Mouse (Mus musculus) lung, postnatal 0 days (tissue): ENCODE results near the gene Fam19a2. TPM values are rescaled to one million over a fixed set of nuclear protein-coding genes. Genes with fewer than 3 reads are reported as not detected.
A peak's percentile ranks its signal among the peaks of the same experiment; 100 is the strongest.

Source experiments
- ATAC-seq: fragments of 200-750 bp; cut with Nextera tagmentation; 2 replicates; pipeline ENCODE4 v1.8.0; 2017; ENCODE audit warnings: moderate library complexity
- DNase-seq: peaks from one replicate; pipeline ENCODE4 v3.0.0-alpha.2; 2016; ENCODE audit warnings: low spot score
- H3K27ac ChIP-seq: fragments of 300-500 bp; sonication (generic); 2 replicates; pipeline ENCODE4 v1.5.1; 2014; ENCODE audit warnings: antibody characterized with exemption, mild to moderate bottlenecking, low read length, mixed read lengths
- H3K27me3 ChIP-seq: fragments of 300-500 bp; sonication (generic); replicated peaks from 2 replicates; pipeline ENCODE4 v1.6.1; 2014; ENCODE audit warnings: low read length, mixed read lengths; ENCODE audit not compliant: insufficient read depth
- H3K36me3 ChIP-seq: fragments of 300-500 bp; sonication (generic); 2 replicates; pipeline ENCODE4 v1.6.1; 2014; ENCODE audit warnings: low read length, mixed read lengths; ENCODE audit not compliant: insufficient read depth
- H3K4me1 ChIP-seq: fragments of 300-500 bp; sonication (generic); 2 replicates; pipeline ENCODE4 v1.6.1; 2014; ENCODE audit warnings: antibody characterized with exemption, low read depth, low read length, mixed read lengths; ENCODE audit not compliant: insufficient read depth
- H3K4me2 ChIP-seq: fragments of 300-500 bp; sonication (generic); replicated peaks from 2 replicates; pipeline ENCODE4 v1.6.1; 2014; ENCODE audit warnings: low read depth, mild to moderate bottlenecking, low read length, moderate library complexity, mixed read lengths
- H3K4me3 ChIP-seq: fragments of 300-500 bp; sonication (generic); 2 replicates; pipeline ENCODE4 v1.5.1; 2014; ENCODE audit warnings: low read depth, low read length
- H3K9ac ChIP-seq: fragments of 300-500 bp; sonication (generic); replicated peaks from 2 replicates; pipeline ENCODE4 v1.6.1; 2014; ENCODE audit warnings: low read depth, mild to moderate bottlenecking
- H3K9me3 ChIP-seq: fragments of 300-500 bp; sonication (generic); 2 replicates; pipeline ENCODE4 v1.6.1; 2016; ENCODE audit warnings: low read length, mixed read lengths
- CTCF ChIP-seq: IDR thresholded peaks from 2 replicates; pipeline ENCODE4 v1.5.1; 2016; ENCODE audit warnings: antibody characterized with exemption, mild to moderate bottlenecking
- EP300 ChIP-seq: IDR thresholded peaks from 2 replicates; pipeline ENCODE4 v1.6.1; 2016; ENCODE audit warnings: antibody characterized with exemption, mild to moderate bottlenecking, control low read depth
- WGBS: fragments of 180-500 bp; shearing (Covaris S2); extraction: QIAGEN DNeasy Blood & Tissue Kit; methylation state at CpG from one replicate; pipeline ENCODE4 v1.1.7; 2014; 5-methylcytosine and 5-hydroxymethylcytosine counted together
- polyA plus RNA-seq: library from polyadenylated mRNA; unstranded; fragments of >200 nt; fragmentation: Nextera tagmentation; extraction: Ambion mirVana; gene quantifications from 2 replicates; pipeline ENCODE4 v1.2.1, GENCODE M21; 2015

Gene Fam19a2
- polyA plus RNA-seq, 1 experiment from 2014 or later = 0.24 TPM

DNA sequence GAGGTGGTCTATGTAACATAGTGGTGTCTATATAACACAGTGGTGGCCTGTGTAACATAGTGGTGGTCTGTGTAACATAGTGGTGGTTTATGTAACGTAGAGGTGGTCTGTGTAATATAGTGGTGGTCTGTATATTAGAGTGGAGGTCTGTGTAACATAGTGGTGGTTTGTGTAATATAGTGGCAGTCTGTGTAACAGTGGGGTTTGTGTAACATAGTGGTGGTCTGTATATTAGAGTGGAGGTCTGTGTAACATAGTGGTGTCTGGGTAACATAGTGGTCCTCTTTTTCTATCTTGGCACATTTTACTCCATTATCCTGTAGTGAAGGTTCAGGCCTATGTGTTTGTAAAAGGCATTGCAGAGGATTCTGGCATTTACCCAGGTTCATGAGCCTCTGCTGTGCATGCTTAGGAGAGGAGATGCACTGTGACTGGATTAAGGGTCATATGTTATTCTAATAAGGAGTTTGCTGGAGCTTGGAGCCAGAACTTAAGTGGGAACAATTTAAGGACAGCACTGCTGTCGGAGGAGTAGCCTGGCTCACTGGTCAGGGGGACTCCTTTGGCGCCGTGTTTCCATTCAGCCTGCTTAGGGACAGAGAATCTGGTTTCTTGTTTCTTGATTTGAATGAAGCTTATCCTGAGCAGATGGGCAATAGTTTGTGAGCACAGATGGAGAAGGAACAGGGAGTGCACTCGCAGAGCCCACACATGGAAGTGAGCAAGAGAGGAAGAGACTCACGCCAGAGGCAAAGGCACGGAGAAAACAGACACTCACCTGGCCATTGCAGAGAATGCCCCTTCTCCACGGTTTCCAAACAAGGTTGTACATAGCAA, 162.9 kb downstream of the Fam19a2 start:
- H3K9ac ChIP-seq = no peak overlapping the region
- H3K9me3 ChIP-seq = no peaks in the 10 kb centered on the region
- no peak overlapping the region for H3K4me2 ChIP-seq
- no peak overlapping the region for H3K4me3 ChIP-seq
- 78% methylated on average over 8 of the region's 8 CpGs for WGBS
- H3K4me1 ChIP-seq = no peaks in the 10 kb centered on the region
- ATAC-seq (no peak), DNase-seq (no peak)
- no peaks in the 10 kb centered on the region for H3K36me3 ChIP-seq
- no peaks in the 10 kb centered on the region for H3K27me3 ChIP-seq
- no peak overlapping the region for H3K27ac ChIP-seq
- TF ChIP-seq EP300 (no peak), CTCF (no peak)

DNA sequence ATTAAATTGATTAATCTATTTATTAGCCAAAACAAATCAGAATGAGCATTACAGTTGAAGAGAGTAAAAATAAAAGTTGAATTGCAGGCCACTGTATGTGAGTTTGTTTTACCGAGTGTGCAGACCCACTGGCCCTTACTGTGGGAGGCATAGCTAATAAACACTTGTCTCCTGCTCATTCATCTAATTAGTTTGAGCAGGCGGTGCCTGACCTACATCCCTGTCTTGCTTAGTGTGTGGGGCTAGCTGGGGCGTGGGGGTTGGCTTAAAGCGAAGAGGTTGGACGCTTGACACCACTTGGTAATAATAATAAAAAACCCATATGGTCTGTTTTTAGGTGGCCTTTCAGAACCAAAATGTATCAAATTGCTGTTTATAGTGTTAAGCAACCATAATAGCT, 167.8 kb downstream of the Fam19a2 start:
- no peak for DNase-seq
- H3K9ac ChIP-seq = no peak overlapping the region
- H3K36me3 ChIP-seq = no peaks in the 10 kb centered on the region
- no peak overlapping the region for H3K4me2 ChIP-seq
- no peak overlapping the region for H3K27ac ChIP-seq
- H3K4me3 ChIP-seq = no peak overlapping the region
- no peaks in the 10 kb centered on the region for H3K9me3 ChIP-seq
- H3K4me1 ChIP-seq = no peaks in the 10 kb centered on the region
- WGBS = 73% methylated on average over 5 of the region's 5 CpGs
- no peak for ATAC-seq
- TF ChIP-seq CTCF (no peak), EP300 (no peak)
- H3K27me3 ChIP-seq = no peaks in the 10 kb centered on the region

DNA sequence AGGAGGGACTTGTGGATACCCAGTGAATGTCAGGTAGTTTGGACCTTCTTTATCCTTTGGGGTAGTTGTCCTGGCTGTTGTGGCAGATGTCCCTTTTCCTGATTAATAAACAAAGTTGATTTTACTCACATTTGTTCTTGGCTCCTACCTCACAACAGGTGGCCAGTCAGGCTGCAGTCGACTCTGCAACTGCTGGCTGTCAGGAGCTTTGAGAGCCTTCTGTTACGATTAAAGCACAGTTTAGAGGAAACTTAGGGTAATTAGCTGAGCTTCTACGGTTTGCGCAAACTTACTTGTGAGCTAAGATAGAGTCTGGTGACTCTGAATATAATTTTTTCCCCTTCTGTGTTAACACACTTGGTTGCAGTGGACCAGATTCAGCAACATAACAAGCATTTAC, 173.8 kb downstream of the Fam19a2 start:
- Histone ChIP-seq H3K36me3 (no peaks in the 10 kb centered on the region), H3K9me3 (no peaks in the 10 kb centered on the region), H3K27me3 (no peaks in the 10 kb centered on the region), H3K4me2 (no peak overlapping the region), H3K4me1 (no peaks in the 10 kb centered on the region), H3K9ac (no peak overlapping the region), H3K27ac (no peak overlapping the region), H3K4me3 (no peak overlapping the region)
- DNase-seq (no peak), ATAC-seq (no peak)
- 72% methylated on average over 4 of the region's 4 CpGs for WGBS
- TF ChIP-seq EP300 = no peak
- TF ChIP-seq CTCF = no peak

DNA sequence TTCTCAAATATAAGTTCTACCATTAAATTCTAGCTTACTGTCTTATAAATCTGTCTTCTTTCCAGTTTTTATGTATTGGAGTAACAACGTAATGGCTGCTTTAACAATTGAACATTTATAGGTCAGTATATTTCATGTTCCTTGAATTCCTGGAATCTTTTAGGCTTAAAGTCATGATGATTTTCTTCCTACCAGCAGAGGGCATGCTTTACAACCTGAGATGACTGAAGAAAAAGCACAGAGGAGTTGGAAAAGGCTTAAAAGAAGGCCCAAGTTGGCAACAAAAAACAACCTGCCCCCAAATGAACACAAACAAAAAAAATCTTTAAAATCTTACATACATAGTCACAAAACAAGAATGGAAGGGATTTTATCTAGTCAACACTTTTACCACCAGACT, 193.0 kb downstream of the Fam19a2 start:
- no peaks in the 10 kb centered on the region for H3K4me1 ChIP-seq
- DNase-seq (peak; percentile 41), ATAC-seq (no peak)
- no peaks in the 10 kb centered on the region for H3K27me3 ChIP-seq
- no peak overlapping the region for H3K4me2 ChIP-seq
- H3K4me3 ChIP-seq = no peak overlapping the region
- 73% methylated on average over 1 of the region's 1 CpGs for WGBS
- H3K9ac ChIP-seq = no peak overlapping the region
- no peaks in the 10 kb centered on the region for H3K9me3 ChIP-seq
- TF ChIP-seq CTCF (peak; percentile 61), EP300 (no peak)
- no peaks in the 10 kb centered on the region for H3K36me3 ChIP-seq
- no peak overlapping the region for H3K27ac ChIP-seq

DNA sequence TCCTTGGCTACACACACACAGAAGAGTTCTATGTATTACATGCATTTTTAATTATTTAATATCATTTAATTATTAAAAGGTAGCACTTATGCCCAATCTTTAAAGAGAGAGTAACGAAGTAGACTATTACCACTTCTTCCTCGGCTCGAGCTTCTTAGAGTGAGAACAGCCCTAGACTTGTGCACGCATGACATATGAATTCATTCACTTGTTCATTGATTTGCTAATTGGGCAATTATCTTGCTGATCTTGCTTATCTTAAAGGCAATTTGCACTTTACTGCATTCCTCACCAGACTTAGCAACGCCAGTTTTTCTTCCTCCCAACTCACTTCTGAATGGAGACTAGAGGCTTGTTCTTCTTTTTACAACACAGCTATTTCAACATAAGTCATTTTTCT, 196.7 kb downstream of the Fam19a2 start:
- WGBS = 78% methylated on average over 5 of the region's 5 CpGs
- Histone ChIP-seq H3K4me1 (no peaks in the 10 kb centered on the region), H3K9me3 (no peaks in the 10 kb centered on the region), H3K4me3 (no peak overlapping the region), H3K9ac (no peak overlapping the region), H3K27ac (no peak overlapping the region), H3K36me3 (no peaks in the 10 kb centered on the region), H3K27me3 (no peaks in the 10 kb centered on the region), H3K4me2 (no peak overlapping the region)
- DNase-seq (no peak), ATAC-seq (no peak)
- TF ChIP-seq EP300 (no peak), CTCF (no peak)

DNA sequence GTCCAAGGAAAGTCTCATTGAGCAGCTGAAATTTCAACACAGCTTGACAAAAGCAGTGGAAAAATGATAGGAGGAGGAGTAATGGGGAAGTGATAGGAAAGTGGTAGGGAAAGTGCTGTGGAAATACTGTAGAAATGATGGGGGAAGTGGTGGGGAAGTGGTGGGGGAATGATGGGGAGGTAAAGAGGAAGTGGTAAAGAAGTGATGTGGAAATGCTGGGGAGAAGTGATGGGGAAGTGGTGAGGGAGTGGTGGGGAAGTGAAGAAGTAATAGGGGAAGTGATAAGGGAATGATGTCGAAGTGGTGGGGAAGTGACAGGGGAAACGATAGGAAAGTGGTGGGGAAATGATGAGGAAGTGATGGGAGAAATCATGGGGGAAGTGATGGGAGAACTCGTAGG, 198.5 kb downstream of the Fam19a2 start:
- TF ChIP-seq EP300 = no peak
- TF ChIP-seq CTCF = no peak
- H3K4me3 ChIP-seq = no peak overlapping the region
- ATAC-seq = no peak
- H3K4me1 ChIP-seq = no peaks in the 10 kb centered on the region
- no peaks in the 10 kb centered on the region for H3K27me3 ChIP-seq
- H3K27ac ChIP-seq = no peak overlapping the region
- H3K4me2 ChIP-seq = no peak overlapping the region
- no peak overlapping the region for H3K9ac ChIP-seq
- no peaks in the 10 kb centered on the region for H3K9me3 ChIP-seq
- DNase-seq = no peak
- no peaks in the 10 kb centered on the region for H3K36me3 ChIP-seq
- WGBS = 70% methylated on average over 3 of the region's 3 CpGs
